Mouse (Mus musculus) frontal cortex, postnatal 14 days (tissue): ENCODE results near the gene Rtl10.
A peak's percentile ranks its signal among the peaks of the same experiment; 100 is the strongest.

Experiments used
- DNase-seq, 2 experiments: peaks; one replicate each; pipeline ENCODE4 v3.0.0; 2022; ENCODE audit warnings: low spot score in 2 of 2

The Rtl10 gene

GRCm38 (mm10) chr16:18498558-18498990, at the start of gene Rtl10, which contains the start of gene Gnb1l:
TSS of gene Rtl10 (plus strand) at chr16:18498901.
TSS of gene Gnb1l (plus strand) at chr16:18498713.
- peak; percentile 87 to 93 for DNase-seq

GRCm38 (mm10) chr16:18449005-18449404, 49.7 kb upstream of the Rtl10 start:
- no peak for DNase-seq

GRCm38 (mm10) chr16:18451486-18452181, 47.1 kb upstream of the Rtl10 start:
- peak; percentile 40 to 44 for DNase-seq

GRCm38 (mm10) chr16:18452361-18452862, 46.3 kb upstream of the Rtl10 start:
- DNase-seq = no peak

GRCm38 (mm10) chr16:18453846-18454245, 44.9 kb upstream of the Rtl10 start:
- no peak for DNase-seq

GRCm38 (mm10) chr16:18455407-18455806, 43.3 kb upstream of the Rtl10 start:
- DNase-seq = no peak

GRCm38 (mm10) chr16:18458661-18459060, 40.0 kb upstream of the Rtl10 start:
- no peak for DNase-seq

GRCm38 (mm10) chr16:18459335-18459954, 39.3 kb upstream of the Rtl10 start:
- no peak for DNase-seq

- DNase-seq = peak in 1 of 2 experiments; percentile 15
Observed at GRCm38 (mm10) chr16:18459955-18460370, 38.7 kb upstream of the Rtl10 start.

GRCm38 (mm10) chr16:18460826-18461225, 37.9 kb upstream of the Rtl10 start:
- DNase-seq = no peak

GRCm38 (mm10) chr16:18462031-18462430, 36.7 kb upstream of the Rtl10 start:
- DNase-seq = no peak

- no peak for DNase-seq
Observed at GRCm38 (mm10) chr16:18462598-18462997, 36.1 kb upstream of the Rtl10 start.

- no peak for DNase-seq
Observed at GRCm38 (mm10) chr16:18464271-18464670, 34.4 kb upstream of the Rtl10 start.

GRCm38 (mm10) chr16:18470829-18471228, 27.9 kb upstream of the Rtl10 start:
- DNase-seq = no peak

GRCm38 (mm10) chr16:18471381-18471955, 27.2 kb upstream of the Rtl10 start:
- no peak for DNase-seq

- DNase-seq = no peak
Observed at GRCm38 (mm10) chr16:18471976-18472375, 26.7 kb upstream of the Rtl10 start.

GRCm38 (mm10) chr16:18472416-18472815, 26.3 kb upstream of the Rtl10 start:
- DNase-seq = no peak

- no peak for DNase-seq
Observed at GRCm38 (mm10) chr16:18472976-18473375, 25.7 kb upstream of the Rtl10 start.

GRCm38 (mm10) chr16:18474021-18474420, 24.7 kb upstream of the Rtl10 start:
- no peak for DNase-seq

- no peak for DNase-seq
Observed at GRCm38 (mm10) chr16:18477996-18478395, 20.7 kb upstream of the Rtl10 start.

GRCm38 (mm10) chr16:18479667-18480066, 19.0 kb upstream of the Rtl10 start:
- DNase-seq = no peak

- DNase-seq = no peak
Observed at GRCm38 (mm10) chr16:18480933-18481485, 17.7 kb upstream of the Rtl10 start.
